Comparison of ENCODE assay signal across 7 mouse cellular contexts in genomic region chr9:111311843-111312441, GRCm38 (mm10). TPM values are rescaled to one million over a fixed set of nuclear protein-coding genes. Genes with fewer than 3 reads are reported as not detected.
A peak's percentile ranks its signal among the peaks of the same experiment; 100 is the strongest.
DNase-seq lines count a peak whose midpoint lies in the region; ATAC-seq and TF ChIP-seq lines count a peak whose summit lies in the region.

No protein-coding gene starts in this region.

- H3K4me3 ChIP-seq in layer of hippocampus, adult 2 months = peak overlapping the region; percentile 61
- H3K4me3 ChIP-seq in embryonic facial prominence, embryonic 11.5 days (ENCODE audit: low read depth, low read length) = peak overlapping the region; percentile 47
- peak overlapping the region; percentile 49 for H3K4me3 ChIP-seq in hindbrain, embryonic 11.5 days (ENCODE audit: low read depth, low read length)
- peak overlapping the region; percentile 54 for H3K4me3 ChIP-seq in midbrain, embryonic 14.5 days (replicated peaks; ENCODE audit: low read depth, low read length)

- DNase-seq in layer of hippocampus, adult 2 months (ENCODE audit: low spot score in 2 of 2) = no peak
- no peak for DNase-seq in layer of hippocampus, adult 11-12 months (ENCODE audit: low spot score)
- DNase-seq in embryonic facial prominence, embryonic 11.5 days (ENCODE audit: low spot score) = no peak
- peak; percentile 50 for DNase-seq in hindbrain, embryonic 11.5 days (ENCODE audit: low spot score)
- DNase-seq in midbrain, embryonic 14.5 days = peak; percentile 61
- no peak for DNase-seq in frontal cortex, postnatal 25 days (ENCODE audit: low spot score in 2 of 2)
- DNase-seq in left cerebral cortex, postnatal 4 days = no peak

- ATAC-seq in embryonic facial prominence, embryonic 11.5 days (replicated peaks; ENCODE audit: insufficient number of reproducible peaks, low FRiP score, low TSS enrichment, low read depth) = no peak
- ATAC-seq in hindbrain, embryonic 11.5 days (ENCODE audit: low FRiP score) = peak; percentile 49; the same call in 1 of the 2 replicates
- no peak for ATAC-seq in midbrain, embryonic 14.5 days (ENCODE audit: low FRiP score, low TSS enrichment)

- intact Hi-C loops in left cerebral cortex, postnatal 4 days (cut with DNase I) = no loop called here

- peak overlapping the region; percentile 91 for H3K4me2 ChIP-seq in embryonic facial prominence, embryonic 11.5 days (ENCODE audit: low read depth, low read length)
- peak overlapping the region; percentile 99 for H3K4me2 ChIP-seq in hindbrain, embryonic 11.5 days (replicated peaks; ENCODE audit: low read depth, low read length)
- H3K4me2 ChIP-seq in midbrain, embryonic 14.5 days (ENCODE audit: low read length) = peak overlapping the region; percentile 95

- no peaks in the 10 kb centered on the region for H3K9me3 ChIP-seq in embryonic facial prominence, embryonic 11.5 days (replicated peaks; ENCODE audit: control insufficient read depth, low read length)
- no peaks in the 10 kb centered on the region for H3K9me3 ChIP-seq in hindbrain, embryonic 11.5 days (ENCODE audit: control insufficient read depth, low read length)
- 0 out of 2 replicates have a peak, but pooled peaks cover 6% of the 10 kb centered on the region for H3K9me3 ChIP-seq in midbrain, embryonic 14.5 days (ENCODE audit: control insufficient read depth, low read length)

- H3K27me3 ChIP-seq in embryonic facial prominence, embryonic 11.5 days (ENCODE audit: control insufficient read depth, insufficient read depth, low read length) = peaks cover 33% of the 10 kb centered on the region
- peaks cover 41% of the 10 kb centered on the region for H3K27me3 ChIP-seq in hindbrain, embryonic 11.5 days (ENCODE audit: control insufficient read depth, insufficient read depth, low read length)
- H3K27me3 ChIP-seq in midbrain, embryonic 14.5 days (ENCODE audit: control insufficient read depth, insufficient read depth, low read length) = peaks cover 50% of the 10 kb centered on the region

- peak overlapping the region; percentile 5; the same call in 1 of the 2 replicates for H3K9ac ChIP-seq in embryonic facial prominence, embryonic 11.5 days (replicated peaks; ENCODE audit: low read length)
- peak overlapping the region; percentile 7; the same call in 1 of the 2 replicates for H3K9ac ChIP-seq in hindbrain, embryonic 11.5 days (ENCODE audit: low read depth, low read length)
- peak overlapping the region; percentile 62 for H3K9ac ChIP-seq in midbrain, embryonic 14.5 days (replicated peaks; ENCODE audit: low read length)

- H3K27ac ChIP-seq in layer of hippocampus, adult 2 months = peak overlapping the region; percentile 88
- H3K27ac ChIP-seq in embryonic facial prominence, embryonic 11.5 days (replicated peaks; ENCODE audit: low read depth, low read length) = no peak overlapping the region
- H3K27ac ChIP-seq in hindbrain, embryonic 11.5 days (ENCODE audit: low read depth, low read length) = no peak overlapping the region
- H3K27ac ChIP-seq in midbrain, embryonic 14.5 days (replicated peaks; ENCODE audit: low read depth, low read length) = no peak overlapping the region

- peaks cover 5% of the 10 kb centered on the region; the same call in 1 of the 2 replicates for H3K4me1 ChIP-seq in embryonic facial prominence, embryonic 11.5 days (ENCODE audit: control insufficient read depth, insufficient read depth, low read length)
- 0 out of 2 replicates have a peak, but pooled peaks cover 5% of the 10 kb centered on the region for H3K4me1 ChIP-seq in hindbrain, embryonic 11.5 days (replicated peaks; ENCODE audit: control insufficient read depth, insufficient read depth, low read length)
- H3K4me1 ChIP-seq in midbrain, embryonic 14.5 days (ENCODE audit: control insufficient read depth, insufficient read depth, low read length) = 0 out of 2 replicates have a peak, but pooled peaks cover 6% of the 10 kb centered on the region

- no peak for TF ChIP-seq CTCF in layer of hippocampus, adult 2 months (conservative IDR thresholded peaks at IDR 0.05)

- H3K36me3 ChIP-seq in embryonic facial prominence, embryonic 11.5 days (replicated peaks; ENCODE audit: control insufficient read depth, insufficient read depth, low read depth, low read length) = no peaks in the 10 kb centered on the region
- no peaks in the 10 kb centered on the region for H3K36me3 ChIP-seq in hindbrain, embryonic 11.5 days (ENCODE audit: control insufficient read depth, insufficient read depth, low read length)
- no peaks in the 10 kb centered on the region for H3K36me3 ChIP-seq in midbrain, embryonic 14.5 days (ENCODE audit: control insufficient read depth, insufficient read depth, low read length)

- 1% methylated on average over 65 of the region's 98 CpGs for WGBS in embryonic facial prominence, embryonic 11.5 days
- 2% methylated on average over 73 of the region's 98 CpGs for WGBS in hindbrain, embryonic 11.5 days
- under 1% methylated on average over 76 of the region's 98 CpGs for WGBS in midbrain, embryonic 14.5 days

RNA-seq across cellular contexts. Expression of gene Trank1, which starts 0.4 kb away (rescaled TPM):
- 100 to 1,000 TPM; 221 to 228 TPM for total RNA-seq in layer of hippocampus, adult 2 months (2021)
- 0.04 and 0.11 TPM in 2 replicates for polyA plus RNA-seq in embryonic facial prominence, embryonic 11.5 days (2014; fragmentation: Nextera tagmentation; extraction: Ambion mirVana)
- polyA plus RNA-seq in hindbrain, embryonic 11.5 days (2014; fragmentation: Nextera tagmentation; extraction: Ambion mirVana) = 0.12 and 0.27 TPM in 2 replicates
- polyA plus RNA-seq in midbrain, embryonic 14.5 days (2014; fragmentation: Nextera tagmentation; extraction: Ambion mirVana) = 14.2 and 18.1 TPM in 2 replicates
- total RNA-seq in left cerebral cortex, postnatal 4 days (2021) = 100 to 1,000 TPM; 128 to 152 TPM

RNA-seq across cellular contexts. Expression of gene Epm2aip1, which starts 40.2 kb away (rescaled TPM):
- 10 to 100 TPM; 76.5 to 80.7 TPM for total RNA-seq in layer of hippocampus, adult 2 months (2021)
- 42.2 and 46.5 TPM in 2 replicates for polyA plus RNA-seq in embryonic facial prominence, embryonic 11.5 days (2014; fragmentation: Nextera tagmentation; extraction: Ambion mirVana)
- 36.3 and 43.5 TPM in 2 replicates for polyA plus RNA-seq in hindbrain, embryonic 11.5 days (2014; fragmentation: Nextera tagmentation; extraction: Ambion mirVana)
- polyA plus RNA-seq in midbrain, embryonic 14.5 days (2014; fragmentation: Nextera tagmentation; extraction: Ambion mirVana) = 77.0 and 93.4 TPM in 2 replicates
- total RNA-seq in left cerebral cortex, postnatal 4 days (2021) = 10 to 100 TPM; 84.9 to 85.6 TPM

RNA-seq across cellular contexts. Expression of gene Mlh1, which starts 40.4 kb away (rescaled TPM):
- total RNA-seq in layer of hippocampus, adult 2 months (2021) = 10 to 100 TPM; 15.7 to 17.1 TPM
- polyA plus RNA-seq in embryonic facial prominence, embryonic 11.5 days (2014; fragmentation: Nextera tagmentation; extraction: Ambion mirVana) = 50.6 and 56.4 TPM in 2 replicates
- polyA plus RNA-seq in hindbrain, embryonic 11.5 days (2014; fragmentation: Nextera tagmentation; extraction: Ambion mirVana) = 38.5 and 45.5 TPM in 2 replicates
- polyA plus RNA-seq in midbrain, embryonic 14.5 days (2014; fragmentation: Nextera tagmentation; extraction: Ambion mirVana) = 25.0 and 30.4 TPM in 2 replicates
- total RNA-seq in left cerebral cortex, postnatal 4 days (2021) = 10 to 100 TPM; 27.0 to 30.7 TPM

Comparison
In these comparisons a context has a peak if more than half of its experiments do, and no peak if none do; other contexts are left out.
1. DNase-seq: peak in hindbrain, embryonic 11.5 days (single experiment) and midbrain, embryonic 14.5 days (single experiment); none in layer of hippocampus, adult 2 months (0 of 2), layer of hippocampus, adult 11-12 months (single experiment), embryonic facial prominence, embryonic 11.5 days (single experiment), frontal cortex, postnatal 25 days (0 of 2) and left cerebral cortex, postnatal 4 days (single experiment).
2. H3K9ac ChIP-seq: peak in every context shown above with its lines; median percentile 62 in midbrain, embryonic 14.5 days; 7 in hindbrain, embryonic 11.5 days; 5 in embryonic facial prominence, embryonic 11.5 days.
3. RNA of gene Trank1, which starts 0.4 kb away (polyA plus RNA-seq): 14.2 to 18.1 TPM in midbrain, embryonic 14.5 days; 0.12 to 0.27 TPM in hindbrain, embryonic 11.5 days and 0.04 to 0.11 TPM in embryonic facial prominence, embryonic 11.5 days; every median in the first group is over 10 times any median in the second.
4. Peak in every context shown above with its lines, with median percentiles within 50 percentile points of each other: H3K4me3 ChIP-seq and H3K4me2 ChIP-seq.